Mouse (Mus musculus): Measurements from ENCODE around the gene Rpl5. TPM values are rescaled to one million over a fixed set of nuclear protein-coding genes. Genes with fewer than 3 reads are reported as not detected.
A peak's percentile ranks its signal among the peaks of the same experiment; 100 is the strongest.

Rpl5 gene
- polyA plus RNA-seq, 1 experiment = 13.5 TPM

DNA sequence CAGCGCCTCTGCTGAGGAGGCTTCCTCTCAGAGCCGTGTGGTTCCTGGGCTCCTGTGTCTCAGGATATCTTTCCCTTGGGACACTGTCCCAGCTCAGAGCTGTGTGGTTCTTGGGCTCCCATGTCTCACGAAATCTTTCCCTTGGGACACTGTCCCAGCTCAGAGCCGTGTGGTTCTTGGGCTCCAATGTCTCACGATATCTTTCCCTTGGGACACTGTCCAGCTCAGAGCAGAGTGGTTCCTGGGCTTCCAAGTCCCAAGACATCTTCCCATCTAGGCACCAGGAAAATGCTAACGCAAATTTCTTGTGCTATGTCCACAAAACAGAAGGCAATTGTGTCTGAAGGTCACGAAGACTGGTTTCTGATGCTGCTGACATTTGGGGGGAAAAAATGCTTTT is 5.6 kb upstream of the Rpl5 start:
- H3K9me3 ChIP-seq (ENCODE audit: control insufficient read depth, low read length) = no peaks in the 10 kb centered on the region
- no peaks in the 10 kb centered on the region for H3K36me3 ChIP-seq (ENCODE audit: control insufficient read depth)
- no peak for TF ChIP-seq TAL1 (IDR thresholded peaks at IDR 0.05; ENCODE audit: low read length)
- no peak for TF ChIP-seq GATA1 (IDR thresholded peaks at IDR 0.05; ENCODE audit: low read length)
- no peak overlapping the region for H3K4me3 ChIP-seq (replicated peaks)
- H3K4me1 ChIP-seq (ENCODE audit: control insufficient read depth) = peaks cover 7% of the 10 kb centered on the region
- peaks cover 31% of the 10 kb centered on the region for H3K27me3 ChIP-seq (ENCODE audit: control insufficient read depth)

DNA sequence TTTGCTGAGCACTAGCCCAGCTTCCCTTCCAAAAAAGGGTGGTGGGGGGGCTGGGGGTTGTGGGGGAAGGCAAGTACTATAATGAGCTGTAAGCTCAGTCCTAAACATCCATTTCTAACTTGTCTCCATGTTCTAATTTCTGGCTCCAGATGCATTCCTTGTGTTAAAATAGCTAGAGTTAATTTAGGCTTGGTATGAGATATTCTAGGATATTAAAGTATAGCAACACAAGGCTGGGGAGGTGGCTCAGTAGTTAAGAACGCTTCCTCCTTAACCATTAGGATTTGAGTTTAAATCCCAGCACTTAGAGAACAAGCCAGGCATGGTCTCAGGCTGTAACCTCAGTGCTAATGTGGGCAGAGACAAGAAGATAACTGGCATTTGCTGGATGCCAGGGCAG is 4.0 kb upstream of the Rpl5 start:
- H3K36me3 ChIP-seq (ENCODE audit: control insufficient read depth) = no peaks in the 10 kb centered on the region
- H3K27me3 ChIP-seq (ENCODE audit: control insufficient read depth) = peaks cover 23% of the 10 kb centered on the region
- peaks cover 13% of the 10 kb centered on the region for H3K4me1 ChIP-seq (ENCODE audit: control insufficient read depth)
- H3K9me3 ChIP-seq (ENCODE audit: control insufficient read depth, low read length) = no peaks in the 10 kb centered on the region
- no peak overlapping the region for H3K4me3 ChIP-seq (replicated peaks)
- TF ChIP-seq TAL1 (IDR thresholded peaks at IDR 0.05; ENCODE audit: low read length) (no peak), GATA1 (IDR thresholded peaks at IDR 0.05; ENCODE audit: low read length) (no peak)

DNA sequence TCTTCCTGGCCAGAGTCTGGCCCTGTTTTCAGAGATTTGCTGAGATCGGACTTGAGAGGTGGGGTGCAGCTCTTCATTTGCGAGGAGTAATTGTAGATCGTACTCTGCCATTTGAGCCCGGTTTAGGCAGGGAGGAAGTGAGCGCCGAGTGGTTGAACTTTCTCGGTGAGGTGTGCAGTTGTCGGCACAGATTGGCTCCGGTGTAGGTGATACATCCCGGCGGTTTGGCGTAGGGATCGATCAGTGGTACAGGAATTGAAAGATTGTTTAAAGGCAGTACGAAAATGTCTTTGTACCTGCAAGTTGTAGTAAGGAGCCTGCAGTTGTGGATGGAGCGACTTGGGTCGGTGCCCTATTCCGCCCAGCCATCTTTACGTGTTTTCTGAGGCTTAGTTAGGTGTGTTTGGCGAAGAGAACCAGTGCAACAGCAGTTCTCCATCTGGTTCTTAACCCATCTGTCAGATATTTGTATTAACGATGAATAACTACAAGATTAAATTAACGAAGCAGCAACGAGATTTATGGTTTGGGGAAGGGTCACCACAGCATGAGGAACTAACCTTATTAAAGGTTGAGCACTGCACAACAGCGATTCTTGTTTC is 813 bp downstream of the Rpl5 start:
- peaks cover 11% of the 10 kb centered on the region for H3K27me3 ChIP-seq (ENCODE audit: control insufficient read depth)
- H3K9me3 ChIP-seq (ENCODE audit: control insufficient read depth, low read length) = no peaks in the 10 kb centered on the region
- peaks cover 42% of the 10 kb centered on the region for H3K36me3 ChIP-seq (ENCODE audit: control insufficient read depth)
- H3K4me1 ChIP-seq (ENCODE audit: control insufficient read depth) = peaks cover 32% of the 10 kb centered on the region
- TF ChIP-seq GATA1 (IDR thresholded peaks at IDR 0.05; ENCODE audit: low read length) = no peak
- no peak for TF ChIP-seq TAL1 (IDR thresholded peaks at IDR 0.05; ENCODE audit: low read length)
- H3K4me3 ChIP-seq (replicated peaks) = peak overlapping the region; percentile 100

DNA sequence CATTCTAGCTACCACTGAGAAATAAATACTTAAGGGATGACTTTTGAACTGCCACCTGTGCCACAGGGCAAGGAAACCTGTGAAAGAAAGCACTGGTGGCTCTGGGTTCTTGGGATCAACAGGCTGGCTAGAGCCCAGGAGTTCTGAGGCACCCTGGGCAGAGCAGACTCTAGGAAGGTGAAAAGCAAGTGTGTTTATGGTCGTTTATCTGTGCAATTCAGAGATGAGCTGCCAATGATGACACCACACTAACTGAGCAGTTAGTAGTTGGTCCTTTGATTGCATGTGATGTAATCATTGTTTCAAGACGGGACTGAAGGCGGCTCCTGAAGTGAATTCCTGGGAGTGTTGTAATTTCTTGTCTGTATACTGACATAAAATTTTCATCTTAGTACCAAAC is 4.0 kb downstream of the Rpl5 start:
- H3K4me1 ChIP-seq (ENCODE audit: control insufficient read depth) = peaks cover 30% of the 10 kb centered on the region
- H3K4me3 ChIP-seq (replicated peaks) = no peak overlapping the region
- H3K36me3 ChIP-seq (ENCODE audit: control insufficient read depth) = peaks cover 74% of the 10 kb centered on the region
- TF ChIP-seq GATA1 (IDR thresholded peaks at IDR 0.05; ENCODE audit: low read length) = no peak
- TF ChIP-seq TAL1 (IDR thresholded peaks at IDR 0.05; ENCODE audit: low read length) = no peak
- H3K9me3 ChIP-seq (ENCODE audit: control insufficient read depth, low read length) = no peaks in the 10 kb centered on the region
- H3K27me3 ChIP-seq (ENCODE audit: control insufficient read depth) = no peaks in the 10 kb centered on the region

DNA sequence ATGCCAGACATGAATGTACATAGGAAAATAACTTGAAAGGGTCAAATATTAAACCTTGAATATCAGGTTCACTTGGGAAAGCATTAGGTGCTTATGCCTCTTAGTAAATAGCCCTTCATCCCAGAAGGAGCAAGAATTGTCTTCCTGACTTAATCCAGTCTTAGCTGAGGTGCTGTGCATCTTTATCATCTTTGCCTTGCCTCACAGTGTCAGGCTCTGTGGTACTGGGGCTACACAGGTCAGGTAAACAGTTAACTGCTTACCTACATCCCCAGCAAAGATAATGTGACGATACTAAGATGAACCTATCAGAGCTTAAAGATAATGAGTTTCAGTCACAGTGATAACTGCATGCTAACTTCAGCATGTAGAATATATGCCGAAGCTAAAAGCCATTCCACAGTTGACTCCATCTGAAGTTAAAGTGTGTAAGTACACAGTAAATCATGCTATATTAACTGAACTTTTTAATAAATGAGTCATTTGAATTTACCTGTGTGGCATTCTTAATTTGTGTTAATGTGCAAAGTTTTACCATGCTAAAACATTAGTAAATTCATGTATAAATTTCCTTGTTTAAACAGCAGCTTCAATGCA is 8.3 kb downstream of the Rpl5 start:
- peaks cover 67% of the 10 kb centered on the region for H3K36me3 ChIP-seq (ENCODE audit: control insufficient read depth)
- peaks cover 2% of the 10 kb centered on the region; the same call in 1 of the 2 replicates for H3K4me1 ChIP-seq (ENCODE audit: control insufficient read depth)
- H3K27me3 ChIP-seq (ENCODE audit: control insufficient read depth) = no peaks in the 10 kb centered on the region
- TF ChIP-seq GATA1 (IDR thresholded peaks at IDR 0.05; ENCODE audit: low read length) (no peak), TAL1 (IDR thresholded peaks at IDR 0.05; ENCODE audit: low read length) (no peak)
- H3K9me3 ChIP-seq (ENCODE audit: control insufficient read depth, low read length) = no peaks in the 10 kb centered on the region
- no peak overlapping the region for H3K4me3 ChIP-seq (replicated peaks)

DNA sequence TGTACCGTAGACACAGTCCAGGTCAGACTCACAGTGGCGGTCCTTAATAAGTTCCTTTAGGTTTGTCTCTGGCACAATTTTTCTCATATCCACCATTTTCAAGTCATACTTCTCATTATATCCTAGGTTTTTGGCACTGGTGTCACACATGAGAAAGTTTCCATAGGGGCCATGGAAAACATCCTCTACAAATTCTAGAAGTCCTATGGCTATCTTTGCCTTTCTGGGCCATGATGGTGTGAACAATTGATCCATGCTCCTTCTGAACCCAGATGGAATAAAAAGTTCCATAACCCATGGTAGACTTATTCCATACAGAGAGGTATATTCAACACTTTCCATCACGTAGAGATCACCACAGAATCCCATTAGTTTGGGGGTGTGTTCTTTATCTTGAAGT is 9.4 kb downstream of the Rpl5 start:
- TF ChIP-seq GATA1 (IDR thresholded peaks at IDR 0.05; ENCODE audit: low read length) = no peak
- H3K4me3 ChIP-seq (replicated peaks) = no peak overlapping the region
- H3K27me3 ChIP-seq (ENCODE audit: control insufficient read depth) = no peaks in the 10 kb centered on the region
- H3K36me3 ChIP-seq (ENCODE audit: control insufficient read depth) = peaks cover 57% of the 10 kb centered on the region
- peaks cover 2% of the 10 kb centered on the region; the same call in 1 of the 2 replicates for H3K4me1 ChIP-seq (ENCODE audit: control insufficient read depth)
- H3K9me3 ChIP-seq (ENCODE audit: control insufficient read depth, low read length) = no peaks in the 10 kb centered on the region

DNA sequence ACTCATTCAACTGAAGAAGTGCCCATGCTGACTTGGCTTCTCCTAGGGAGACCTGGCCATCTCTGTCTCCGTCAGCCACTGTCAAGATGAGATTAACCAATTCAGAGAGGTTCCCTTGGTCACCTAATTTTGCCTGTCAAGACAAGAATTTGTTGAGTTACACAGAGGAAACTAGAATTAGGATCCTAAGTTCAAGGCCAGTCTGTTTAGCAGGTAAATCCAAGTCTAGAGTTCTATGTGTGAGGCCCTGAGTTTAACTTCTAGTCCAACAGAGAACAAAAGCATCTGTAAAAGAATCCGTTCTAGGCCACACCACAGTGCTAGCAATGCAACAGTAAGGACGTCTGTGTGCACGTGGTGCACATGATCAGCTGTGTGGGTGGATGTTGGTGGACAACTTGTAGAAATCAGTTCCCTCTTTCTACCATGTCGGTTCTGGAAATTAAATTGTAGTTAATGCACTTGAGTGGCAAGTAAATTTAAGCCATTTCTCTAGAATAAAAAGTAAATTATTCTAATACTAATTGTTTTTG is 9.8 kb downstream of the Rpl5 start:
- no peaks in the 10 kb centered on the region for H3K27me3 ChIP-seq (ENCODE audit: control insufficient read depth)
- TF ChIP-seq TAL1 (IDR thresholded peaks at IDR 0.05; ENCODE audit: low read length) = no peak
- TF ChIP-seq GATA1 (IDR thresholded peaks at IDR 0.05; ENCODE audit: low read length) = no peak
- peaks cover 52% of the 10 kb centered on the region for H3K36me3 ChIP-seq (ENCODE audit: control insufficient read depth)
- no peak overlapping the region for H3K4me3 ChIP-seq (replicated peaks)
- no peaks in the 10 kb centered on the region for H3K4me1 ChIP-seq (ENCODE audit: control insufficient read depth)
- H3K9me3 ChIP-seq (ENCODE audit: control insufficient read depth, low read length) = no peaks in the 10 kb centered on the region

DNA sequence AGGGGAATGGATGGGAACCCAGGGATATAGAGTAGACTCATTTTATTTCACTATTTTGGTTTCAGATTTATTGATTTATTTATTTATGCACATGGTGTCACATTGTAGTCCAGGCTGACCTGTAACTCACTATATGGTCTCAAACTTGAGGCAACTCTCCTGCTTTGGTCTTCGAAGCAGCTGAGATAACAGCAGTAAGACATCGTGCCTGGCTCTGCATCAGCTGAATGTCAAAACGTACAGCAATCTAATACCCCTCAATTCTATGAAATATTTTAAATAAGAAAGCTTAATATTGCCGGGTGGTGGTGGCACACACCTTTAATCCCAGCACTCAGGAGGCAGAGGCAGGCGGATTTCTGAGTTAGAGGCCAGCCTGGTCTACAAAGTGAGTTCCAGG is 10.7 kb downstream of the Rpl5 start:
- H3K4me1 ChIP-seq (ENCODE audit: control insufficient read depth) = no peaks in the 10 kb centered on the region
- no peaks in the 10 kb centered on the region for H3K9me3 ChIP-seq (ENCODE audit: control insufficient read depth, low read length)
- peaks cover 43% of the 10 kb centered on the region for H3K36me3 ChIP-seq (ENCODE audit: control insufficient read depth)
- H3K27me3 ChIP-seq (ENCODE audit: control insufficient read depth) = no peaks in the 10 kb centered on the region
- TF ChIP-seq TAL1 (IDR thresholded peaks at IDR 0.05; ENCODE audit: low read length) = no peak
- no peak for TF ChIP-seq GATA1 (IDR thresholded peaks at IDR 0.05; ENCODE audit: low read length)
- no peak overlapping the region for H3K4me3 ChIP-seq (replicated peaks)

DNA sequence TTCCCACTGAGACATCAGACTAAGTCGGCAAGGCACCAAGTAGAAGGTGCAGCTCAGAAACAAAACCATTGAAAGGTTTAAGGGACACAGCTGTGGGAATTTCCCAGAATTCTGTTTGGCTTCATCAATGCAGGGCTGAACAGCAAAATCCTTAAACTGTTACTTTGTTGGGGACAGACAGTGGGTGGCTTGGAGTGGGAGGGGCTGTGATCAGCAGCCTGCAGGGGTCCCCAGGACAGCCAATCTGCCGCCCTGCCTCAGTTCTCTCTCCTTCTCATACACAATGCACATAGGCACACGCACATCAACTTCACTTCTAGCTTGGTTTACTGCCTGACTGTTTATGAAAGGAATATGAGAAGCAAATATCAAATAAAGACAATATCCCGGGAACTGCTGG is 15.0 kb downstream of the Rpl5 start:
- Histone ChIP-seq H3K4me3 (replicated peaks) (no peak overlapping the region), H3K4me1 (ENCODE audit: control insufficient read depth) (no peaks in the 10 kb centered on the region), H3K36me3 (ENCODE audit: control insufficient read depth) (peaks cover under 1% of the 10 kb centered on the region), H3K27me3 (ENCODE audit: control insufficient read depth) (no peaks in the 10 kb centered on the region), H3K9me3 (ENCODE audit: control insufficient read depth, low read length) (no peaks in the 10 kb centered on the region)
- no peak for TF ChIP-seq GATA1 (IDR thresholded peaks at IDR 0.05; ENCODE audit: low read length)
- TF ChIP-seq TAL1 (IDR thresholded peaks at IDR 0.05; ENCODE audit: low read length) = no peak

All from erythroblast, embryonic 14.5 days (primary cell).